ENCODE assay signal across 8 mouse cellular contexts in the genomic region with DNA sequence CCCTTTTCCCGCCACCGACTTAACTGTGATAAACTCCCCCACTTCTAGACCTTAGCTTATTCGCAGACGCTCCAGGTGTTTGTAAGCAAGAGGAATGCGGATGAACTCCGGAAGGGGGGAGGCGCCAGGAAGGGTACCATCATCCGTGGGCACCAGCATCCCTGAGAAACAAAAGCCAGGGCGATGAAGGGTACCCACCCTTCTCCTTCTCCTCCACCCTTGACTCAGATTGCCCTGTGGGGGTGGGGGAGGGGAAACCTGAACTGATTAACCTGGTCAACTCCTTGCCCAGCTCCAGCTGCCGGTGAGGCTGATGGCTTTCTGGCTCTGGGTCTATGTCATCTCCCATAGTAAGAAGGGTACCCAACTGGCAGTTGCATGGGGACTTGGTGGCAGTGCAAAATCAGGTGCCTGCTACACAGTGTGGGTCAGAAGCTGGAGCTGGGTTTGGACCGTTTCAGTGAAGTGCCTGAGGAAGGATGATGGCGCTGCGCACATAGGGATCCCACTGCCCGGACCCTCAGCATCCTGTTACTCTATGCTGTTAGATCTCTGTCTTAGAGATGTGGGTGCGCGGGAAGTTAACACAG.
DNase-seq lines count a peak whose midpoint lies in the region; ATAC-seq and TF ChIP-seq lines count a peak whose summit lies in the region.

No protein-coding gene starts in this region.

- peaks cover 18% of the 10 kb centered on the region for H3K4me1 ChIP-seq in cerebellum, adult 2 months (ENCODE audit: control insufficient read depth, insufficient read depth, low read length)
- peaks cover 3% of the 10 kb centered on the region; the same call in 1 of the 2 replicates for H3K4me1 ChIP-seq in lung, postnatal 0 days (ENCODE audit: insufficient read depth, low read depth, low read length)
- H3K4me1 ChIP-seq in limb, embryonic 10.5 days: peaks cover 56% of the 10 kb centered on the region
- H3K4me1 ChIP-seq in stomach, embryonic 15.5 days: peaks cover 21% of the 10 kb centered on the region

- H3K27ac ChIP-seq in cerebellum, adult 2 months (ENCODE audit: insufficient read depth, low read length): no peak overlapping the region
- no peak overlapping the region for H3K27ac ChIP-seq in lung, postnatal 0 days (ENCODE audit: low read length)
- peak overlapping the region; percentile 74 for H3K27ac ChIP-seq in limb, embryonic 10.5 days
- no peak overlapping the region for H3K27ac ChIP-seq in stomach, embryonic 15.5 days

- no peaks in the 10 kb centered on the region for H3K27me3 ChIP-seq in cerebellum, adult 2 months (ENCODE audit: control insufficient read depth, insufficient read depth, low read length)
- H3K27me3 ChIP-seq in lung, postnatal 0 days (replicated peaks; ENCODE audit: insufficient read depth, low read length): peaks cover 16% of the 10 kb centered on the region
- peaks cover 92% of the 10 kb centered on the region for H3K27me3 ChIP-seq in limb, embryonic 10.5 days (ENCODE audit: low read depth, poor library complexity, severe bottlenecking)
- H3K27me3 ChIP-seq in stomach, embryonic 15.5 days (replicated peaks): peaks cover 19% of the 10 kb centered on the region

- H3K36me3 ChIP-seq in lung, postnatal 0 days (ENCODE audit: insufficient read depth, low read length): no peaks in the 10 kb centered on the region
- no peaks in the 10 kb centered on the region for H3K36me3 ChIP-seq in limb, embryonic 10.5 days
- H3K36me3 ChIP-seq in stomach, embryonic 15.5 days: no peaks in the 10 kb centered on the region

- WGBS in cerebellum, adult 2 months: 32% methylated on average over 16 of the region's 16 CpGs
- 7% methylated on average over 16 of the region's 16 CpGs for WGBS in lung, postnatal 0 days
- WGBS in limb, embryonic 10.5 days: 4% methylated on average over 16 of the region's 16 CpGs
- 7% methylated on average over 16 of the region's 16 CpGs for WGBS in stomach, embryonic 15.5 days

- intact Hi-C loops in left cerebral cortex, postnatal 14 days (cut with DNase I): loop anchor here (5.0 kb wide), 2 partner anchors 74 to 244 kb away; partner anchors contain the start of genes Gm11733 and Tnrc6c

- no peak overlapping the region for H3K9ac ChIP-seq in lung, postnatal 0 days (replicated peaks; ENCODE audit: low read depth)
- no peak overlapping the region for H3K9ac ChIP-seq in stomach, embryonic 15.5 days

- TF ChIP-seq CTCF in cerebellum, adult 2 months (IDR thresholded peaks at IDR 0.05; ENCODE audit: borderline replicate concordance, insufficient read depth, low read depth, low read length): no peak
- no peak for TF ChIP-seq CTCF in lung, postnatal 0 days (IDR thresholded peaks at IDR 0.05)

- TF ChIP-seq POLR2A in cerebellum, adult 2 months (IDR thresholded peaks at IDR 0.05; ENCODE audit: borderline replicate concordance, insufficient read depth, low read length): no peak

- H3K4me2 ChIP-seq in lung, postnatal 0 days (replicated peaks; ENCODE audit: low read depth, low read length): peak overlapping the region; percentile 32; the same call in 1 of the 2 replicates
- peak overlapping the region; percentile 57; the same call in 1 of the 2 replicates for H3K4me2 ChIP-seq in stomach, embryonic 15.5 days

- no peak for DNase-seq in cerebellum, adult 2 months
- no peak for DNase-seq in cerebellum, adult 18-20 months
- DNase-seq in lung, postnatal 0 days (ENCODE audit: low spot score): no peak
- DNase-seq in lung, adult 18-20 months: no peak
- no peak for DNase-seq in limb, embryonic 10.5 days (ENCODE audit: low spot score)
- DNase-seq in left cerebral cortex, postnatal 14 days (ENCODE audit: low spot score in 2 of 2): no peak
- no peak for DNase-seq in urinary bladder, postnatal 25 days (ENCODE audit: low spot score)

- H3K4me3 ChIP-seq in cerebellum, adult 2 months (replicated peaks; ENCODE audit: insufficient read depth, low read depth, low read length): peak overlapping the region; percentile 9
- H3K4me3 ChIP-seq in lung, postnatal 0 days (ENCODE audit: low read depth, low read length): no peak overlapping the region
- peak overlapping the region; percentile 47 for H3K4me3 ChIP-seq in limb, embryonic 10.5 days
- no peak overlapping the region for H3K4me3 ChIP-seq in stomach, embryonic 15.5 days (replicated peaks)

- H3K9me3 ChIP-seq in lung, postnatal 0 days (ENCODE audit: low read length): no peaks in the 10 kb centered on the region
- H3K9me3 ChIP-seq in limb, embryonic 10.5 days (replicated peaks): no peaks in the 10 kb centered on the region
- H3K9me3 ChIP-seq in stomach, embryonic 15.5 days: no peaks in the 10 kb centered on the region

- no peak for ATAC-seq in lung, postnatal 0 days
- ATAC-seq in stomach, embryonic 15.5 days (ENCODE audit: insufficient read depth, low FRiP score, low read depth): no peak

- TF ChIP-seq EP300 in lung, postnatal 0 days (IDR thresholded peaks at IDR 0.05): no peak

Comparison
In these comparisons a context has a peak if more than half of its experiments do, and no peak if none do; other contexts are left out.
1. H3K4me3 ChIP-seq: peak in cerebellum, adult 2 months (single experiment) and limb, embryonic 10.5 days (single experiment); none in lung, postnatal 0 days (single experiment) and stomach, embryonic 15.5 days (single experiment).